8 mouse cellular contexts compared by ENCODE assay signal in the genomic region with DNA sequence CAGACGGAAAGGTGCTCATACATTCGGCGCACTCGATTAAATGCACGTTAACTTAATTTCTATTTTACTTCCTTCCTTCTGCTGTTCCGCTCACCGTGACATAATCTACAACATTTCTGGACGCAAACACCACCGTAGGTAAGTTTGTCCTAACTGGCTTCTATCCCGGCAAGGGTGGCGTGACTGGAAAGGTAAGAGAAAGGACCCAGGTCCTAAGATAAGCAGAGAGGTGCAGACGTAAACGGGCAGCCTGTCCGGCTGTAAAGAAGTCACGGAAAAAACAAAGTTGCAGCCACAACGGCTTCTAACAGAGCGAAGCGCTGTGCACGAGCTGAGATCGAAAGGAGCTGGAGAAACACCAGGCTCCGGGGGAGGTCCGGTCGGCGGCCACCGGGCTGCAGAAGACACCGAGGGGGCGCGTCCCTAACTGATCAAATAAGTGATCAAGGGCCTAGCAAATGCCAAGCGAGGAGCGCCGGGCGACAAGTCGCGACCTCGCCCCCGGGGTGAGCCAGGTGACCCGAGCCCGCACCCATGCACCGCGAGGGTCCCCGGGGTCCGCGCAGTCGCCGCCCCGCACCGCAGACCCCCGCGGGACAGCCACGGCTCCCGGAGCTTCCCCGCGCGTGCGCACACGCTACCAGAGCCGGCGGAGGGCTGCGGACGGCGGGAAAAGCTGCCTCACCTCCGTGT. TPM values are rescaled to one million over a fixed set of nuclear protein-coding genes. Genes with fewer than 3 reads are reported as not detected.
DNase-seq lines count a peak whose midpoint lies in the region; ATAC-seq and TF ChIP-seq lines count a peak whose summit lies in the region.

No protein-coding gene starts in this region.

- DNase-seq in cerebellum, adult 9-10 months = peak; percentile 70
- DNase-seq in cerebellum, postnatal 25 days = no peak
- DNase-seq in spleen, adult 12 weeks (ENCODE audit: low spot score) = peak; percentile 6
- no peak for DNase-seq in spleen, postnatal 14 days (ENCODE audit: low spot score in 2 of 2)
- no peak for DNase-seq in liver, postnatal 0 days
- DNase-seq in frontal cortex, postnatal 36 days (ENCODE audit: low spot score in 2 of 2) = no peak
- no peak for DNase-seq in cerebellum, adult 9-11 months

- peak overlapping the region; percentile 100 for H3K27ac ChIP-seq in liver, postnatal 0 days (ENCODE audit: low read depth)

- no peak for TF ChIP-seq CTCF in liver, postnatal 0 days (IDR thresholded peaks at IDR 0.05; ENCODE audit: low read depth)

- no peaks in the 10 kb centered on the region for H3K27me3 ChIP-seq in liver, postnatal 0 days (ENCODE audit: insufficient read depth, low read length)

- ATAC-seq in granulocyte monocyte progenitor cell, adult 5-6 weeks (replicated peaks; ENCODE audit: poor library complexity, severe bottlenecking) = peak; percentile 23
- peak; percentile 56 for ATAC-seq in liver, postnatal 0 days

- peak overlapping the region; percentile 99 for H3K4me3 ChIP-seq in liver, postnatal 0 days (ENCODE audit: low read depth, low read length)

- H3K9ac ChIP-seq in liver, postnatal 0 days (replicated peaks) = peak overlapping the region; percentile 98

- TF ChIP-seq EP300 in liver, postnatal 0 days (IDR thresholded peaks at IDR 0.05; ENCODE audit: low read depth) = no peak

- no peaks in the 10 kb centered on the region for H3K9me3 ChIP-seq in liver, postnatal 0 days (ENCODE audit: low read length)

- under 1% methylated on average over 54 of the region's 62 CpGs for WGBS in liver, postnatal 0 days (ENCODE audit: insufficient replicate concordance)

- H3K4me2 ChIP-seq in liver, postnatal 0 days (ENCODE audit: low read depth, low read length) = peak overlapping the region; percentile 95

- no peaks in the 10 kb centered on the region for H3K36me3 ChIP-seq in liver, postnatal 0 days (replicated peaks; ENCODE audit: insufficient read depth, low read length)

- H3K4me1 ChIP-seq in liver, postnatal 0 days (ENCODE audit: insufficient read depth) = peaks cover 20% of the 10 kb centered on the region

RNA-seq across cellular contexts. Expression of gene Cdc5l, which starts 0.7 kb away (rescaled TPM):
- total RNA-seq in granulocyte monocyte progenitor cell, adult 5-6 weeks (2014; fragmentation: Nextera tagmentation) = 61.9 and 82.9 TPM in 2 replicates
- 118 and 137 TPM in 2 replicates for total RNA-seq in granulocyte monocyte progenitor cell, adult 5-6 weeks (2017)
- 20.9 and 21.7 TPM in 2 replicates for polyA plus RNA-seq in liver, postnatal 0 days (2015; fragmentation: Nextera tagmentation; extraction: Ambion mirVana)

RNA-seq across cellular contexts. Expression of gene Spats1, which starts 42.4 kb away (rescaled TPM):
- not detected in 2 replicates for total RNA-seq in granulocyte monocyte progenitor cell, adult 5-6 weeks (2014; fragmentation: Nextera tagmentation)
- total RNA-seq in granulocyte monocyte progenitor cell, adult 5-6 weeks (2017) = 0.10 TPM in 1 of 2 replicates, not detected in the other
- not detected in 2 replicates for polyA plus RNA-seq in liver, postnatal 0 days (2015; fragmentation: Nextera tagmentation; extraction: Ambion mirVana)

Comparison
In these comparisons a context has a peak if more than half of its experiments do, and no peak if none do; other contexts are left out.
1. DNase-seq: peak in cerebellum, adult 9-10 months (single experiment) and spleen, adult 12 weeks (single experiment); none in cerebellum, postnatal 25 days (0 of 2), spleen, postnatal 14 days (0 of 2), liver, postnatal 0 days (single experiment), frontal cortex, postnatal 36 days (0 of 2) and cerebellum, adult 9-11 months (single experiment).